Mouse (Mus musculus) kidney, embryonic 14.5 days (tissue): Measurements from ENCODE around the gene Krcc1. TPM values are rescaled to one million over a fixed set of nuclear protein-coding genes. Genes with fewer than 3 reads are reported as not detected.
"Not testable (repeated sequence)": the region's sequence is repeated elsewhere in the genome, so short reads cannot be mapped to it uniquely, and the experiment has no call there.

ENCODE experiments used
- ATAC-seq: fragments of 200-750 bp; cut with Nextera tagmentation; 2 replicates; pipeline ENCODE4 v1.8.0; 2017; ENCODE audit warnings: moderate number of reproducible peaks, mild to moderate bottlenecking, moderate TSS enrichment, moderate library complexity; ENCODE audit not compliant: low FRiP score, low TSS enrichment
- H3K27ac ChIP-seq: fragments of 300-500 bp; sonication (generic); 2 replicates; pipeline ENCODE4 v1.5.1; 2014; ENCODE audit warnings: low read depth, mild to moderate bottlenecking, low read length, moderate library complexity, mixed read lengths
- H3K27me3 ChIP-seq: fragments of 300-500 bp; sonication (generic); 2 replicates; pipeline ENCODE4 v1.6.1; 2014; ENCODE audit warnings: mild to moderate bottlenecking, low read length; ENCODE audit not compliant: control insufficient read depth, insufficient read depth
- H3K36me3 ChIP-seq: fragments of 300-500 bp; sonication (generic); 2 replicates; pipeline ENCODE4 v1.6.1; 2014; ENCODE audit warnings: low read length, mixed read lengths; ENCODE audit not compliant: control insufficient read depth, insufficient read depth
- H3K4me1 ChIP-seq: fragments of 300-500 bp; sonication (generic); 2 replicates; pipeline ENCODE4 v1.6.1; 2014; ENCODE audit warnings: low read length, mixed read lengths; ENCODE audit not compliant: control insufficient read depth, insufficient read depth
- H3K4me2 ChIP-seq: fragments of 300-500 bp; sonication (generic); replicated peaks from 2 replicates; pipeline ENCODE4 v1.6.1; 2014; ENCODE audit warnings: low read depth, mild to moderate bottlenecking, low read length
- H3K4me3 ChIP-seq: fragments of 300-500 bp; sonication (generic); 2 replicates; pipeline ENCODE4 v1.5.1; 2014; ENCODE audit warnings: mild to moderate bottlenecking, low read length
- H3K9ac ChIP-seq: fragments of 300-500 bp; sonication (generic); 2 replicates; pipeline ENCODE4 v1.6.1; 2014; ENCODE audit warnings: low read depth, mild to moderate bottlenecking, low read length, moderate library complexity
- H3K9me3 ChIP-seq: fragments of 300-500 bp; sonication (generic); 2 replicates; pipeline ENCODE4 v1.6.1; 2016; ENCODE audit warnings: low read length; ENCODE audit not compliant: control insufficient read depth
- WGBS: fragments of 180-500 bp; shearing (Covaris S2); extraction: QIAGEN DNeasy Blood & Tissue Kit; methylation state at CpG from one replicate; pipeline ENCODE4 v1.1.7; 2014; 5-methylcytosine and 5-hydroxymethylcytosine counted together
- polyA plus RNA-seq: library from polyadenylated mRNA; unstranded; fragments of >200 nt; fragmentation: Nextera tagmentation; extraction: Ambion mirVana; gene quantifications from 2 replicates; pipeline ENCODE4 v1.2.1, GENCODE M21; 2014

Gene Krcc1
- polyA plus RNA-seq, 1 experiment from 2014 or later, result 53.3 TPM

DNA sequence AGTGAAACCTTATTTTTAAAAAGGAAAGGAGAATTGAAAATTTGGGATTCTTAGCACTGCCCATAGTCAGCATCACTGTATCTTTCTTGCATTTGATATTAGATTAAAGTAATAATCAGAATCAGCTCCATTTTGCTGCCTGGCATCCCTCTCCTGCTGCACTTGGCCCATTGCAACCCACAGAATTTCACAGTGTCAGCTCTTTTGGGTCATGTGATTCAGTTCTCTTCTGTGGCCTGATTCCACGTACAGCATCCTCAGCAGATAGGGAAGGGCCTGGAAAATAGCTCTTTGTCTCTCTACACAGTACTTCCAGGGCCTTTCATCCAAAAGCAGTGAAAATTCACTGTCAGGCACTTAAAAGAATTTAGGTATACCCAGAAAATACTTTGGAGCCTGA is 14.1 kb upstream of the Krcc1 start:
- Histone ChIP-seq H3K27ac (no peak overlapping the region), H3K27me3 (no peaks in the 10 kb centered on the region), H3K9ac (no peak overlapping the region), H3K4me2 (no peak overlapping the region), H3K4me1 (no peaks in the 10 kb centered on the region), H3K4me3 (no peak overlapping the region), H3K36me3 (no peaks in the 10 kb centered on the region), H3K9me3 (no peaks in the 10 kb centered on the region)
- WGBS, result 69% methylated on average over 1 of the region's 1 CpGs
- no peak for ATAC-seq

DNA sequence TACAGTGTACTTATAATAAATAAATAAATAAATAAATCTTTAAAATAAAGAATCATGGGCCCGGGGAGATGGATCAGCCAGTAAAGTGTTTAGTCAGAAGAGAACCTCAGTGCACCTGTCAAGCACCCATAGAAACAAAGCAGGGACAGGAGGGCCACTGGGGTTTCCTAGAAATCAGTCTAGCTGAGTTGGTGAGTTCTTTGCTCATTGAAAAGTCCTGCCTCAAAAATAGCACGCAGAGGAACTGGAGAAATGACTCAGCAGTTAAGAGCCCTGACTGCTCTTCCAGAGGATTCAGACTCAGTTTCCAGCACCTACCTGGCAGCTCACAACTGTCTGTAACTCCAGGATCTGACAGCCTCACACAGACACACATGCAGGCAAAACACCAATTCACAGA is 12.9 kb upstream of the Krcc1 start:
- Histone ChIP-seq H3K27ac (no peak overlapping the region), H3K9me3 (no peaks in the 10 kb centered on the region), H3K9ac (no peak overlapping the region), H3K4me3 (no peak overlapping the region), H3K4me1 (no peaks in the 10 kb centered on the region), H3K4me2 (no peak overlapping the region), H3K27me3 (no peaks in the 10 kb centered on the region), H3K36me3 (no peaks in the 10 kb centered on the region)
- ATAC-seq, result no peak
- WGBS, result 87% methylated on average over 2 of the region's 2 CpGs

GRCm38 (mm10) chr6:71259166-71259565 is 12.3 kb upstream of the Krcc1 start:
- Histone ChIP-seq H3K4me1 (no peaks in the 10 kb centered on the region), H3K27ac (no peak overlapping the region), H3K9ac (no peak overlapping the region), H3K4me3 (no peak overlapping the region), H3K27me3 (no peaks in the 10 kb centered on the region), H3K9me3 (no peaks in the 10 kb centered on the region), H3K36me3 (no peaks in the 10 kb centered on the region), H3K4me2 (no peak overlapping the region)
- whole genome bisulfite sequencing, result 89% methylated on average over 4 of the region's 4 CpGs
- ATAC-seq, result no peak

DNA sequence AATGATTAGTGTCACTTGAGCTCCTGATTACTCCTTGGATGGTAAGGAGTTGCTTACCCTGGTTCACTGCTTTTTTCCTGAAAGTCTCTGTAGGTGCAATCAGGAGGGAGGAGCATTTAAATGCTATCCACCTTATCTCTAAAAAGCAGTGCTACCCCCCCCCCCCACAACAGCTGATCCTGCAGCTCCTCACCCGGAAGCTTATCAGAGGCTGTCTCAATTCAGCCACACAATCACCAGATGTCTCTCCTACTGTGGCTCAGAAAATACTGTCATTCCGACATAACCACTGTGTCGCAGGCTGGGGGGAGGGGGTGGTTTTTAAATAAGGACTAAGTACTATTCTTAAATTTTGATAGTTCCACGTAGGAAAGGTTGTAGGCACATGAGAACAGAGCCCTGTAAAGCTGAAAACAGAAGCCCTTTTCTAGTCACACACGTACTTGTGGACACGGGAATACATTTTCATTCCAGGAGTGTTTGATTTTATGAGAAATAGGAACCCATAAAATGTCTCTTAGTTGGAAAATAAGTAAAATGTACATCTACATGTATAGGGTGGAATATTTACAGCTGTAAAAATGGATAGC is 11.3 kb upstream of the Krcc1 start:
- ATAC-seq, result no peak

GRCm38 (mm10) chr6:71261060-71261459 is 10.4 kb upstream of the Krcc1 start:
- WGBS, result 68% methylated on average over 3 of the region's 3 CpGs
- no peaks in the 10 kb centered on the region for H3K27me3 ChIP-seq

More for the DNA sequence above, 11.3 kb upstream of the Krcc1 start:
- Histone ChIP-seq H3K27ac (no peak overlapping the region), H3K9me3 (no peaks in the 10 kb centered on the region), H3K4me3 (no peak overlapping the region), H3K4me1 (no peaks in the 10 kb centered on the region), H3K9ac (no peak overlapping the region), H3K27me3 (no peaks in the 10 kb centered on the region), H3K4me2 (no peak overlapping the region), H3K36me3 (no peaks in the 10 kb centered on the region)
- WGBS, result 69% methylated on average over 6 of the region's 6 CpGs

GRCm38 (mm10) chr6:71262142-71262833 is 9.2 kb upstream of the Krcc1 start:
- Histone ChIP-seq H3K4me1 (no peaks in the 10 kb centered on the region), H3K4me2 (no peak overlapping the region), H3K36me3 (no peaks in the 10 kb centered on the region), H3K9ac (no peak overlapping the region), H3K27ac (no peak overlapping the region), H3K4me3 (no peak overlapping the region), H3K27me3 (no peaks in the 10 kb centered on the region), H3K9me3 (no peaks in the 10 kb centered on the region)
- 63% methylated on average over 8 of the region's 8 CpGs for WGBS
- no peak for ATAC-seq

More at GRCm38 (mm10) chr6:71261060-71261459, 10.4 kb upstream of the Krcc1 start:
- no peaks in the 10 kb centered on the region for H3K9me3 ChIP-seq
- ATAC-seq, result no peak
- no peak overlapping the region for H3K27ac ChIP-seq
- H3K4me2 ChIP-seq, result no peak overlapping the region
- H3K9ac ChIP-seq, result no peak overlapping the region
- no peak overlapping the region for H3K4me3 ChIP-seq
- no peaks in the 10 kb centered on the region for H3K36me3 ChIP-seq
- no peaks in the 10 kb centered on the region for H3K4me1 ChIP-seq

DNA sequence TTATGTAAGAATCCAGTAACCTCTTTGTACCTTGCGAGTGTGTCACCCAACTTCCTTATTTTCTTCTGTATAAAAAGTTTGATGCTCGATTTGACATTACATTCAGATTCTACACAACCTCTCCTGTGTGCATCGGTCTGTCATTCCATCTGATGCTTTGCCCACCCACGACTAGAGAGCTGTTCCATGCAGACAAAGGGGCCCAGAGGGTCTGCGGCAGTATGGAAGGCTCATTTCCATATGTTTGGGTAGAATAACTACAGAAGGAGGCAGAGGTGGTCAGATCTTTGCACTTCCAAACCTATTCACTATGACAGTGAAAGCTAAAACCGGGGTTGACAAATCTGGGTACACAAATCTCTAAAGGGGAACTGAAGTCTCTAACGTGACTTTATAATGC is 3.9 kb upstream of the Krcc1 start:
- not testable (repeated sequence) for H3K9ac ChIP-seq, H3K4me2 ChIP-seq, ATAC-seq, H3K4me1 ChIP-seq, H3K4me3 ChIP-seq, H3K36me3 ChIP-seq, H3K27me3 ChIP-seq, H3K27ac ChIP-seq, H3K9me3 ChIP-seq
- WGBS, result 83% methylated on average over 7 of the region's 7 CpGs

DNA sequence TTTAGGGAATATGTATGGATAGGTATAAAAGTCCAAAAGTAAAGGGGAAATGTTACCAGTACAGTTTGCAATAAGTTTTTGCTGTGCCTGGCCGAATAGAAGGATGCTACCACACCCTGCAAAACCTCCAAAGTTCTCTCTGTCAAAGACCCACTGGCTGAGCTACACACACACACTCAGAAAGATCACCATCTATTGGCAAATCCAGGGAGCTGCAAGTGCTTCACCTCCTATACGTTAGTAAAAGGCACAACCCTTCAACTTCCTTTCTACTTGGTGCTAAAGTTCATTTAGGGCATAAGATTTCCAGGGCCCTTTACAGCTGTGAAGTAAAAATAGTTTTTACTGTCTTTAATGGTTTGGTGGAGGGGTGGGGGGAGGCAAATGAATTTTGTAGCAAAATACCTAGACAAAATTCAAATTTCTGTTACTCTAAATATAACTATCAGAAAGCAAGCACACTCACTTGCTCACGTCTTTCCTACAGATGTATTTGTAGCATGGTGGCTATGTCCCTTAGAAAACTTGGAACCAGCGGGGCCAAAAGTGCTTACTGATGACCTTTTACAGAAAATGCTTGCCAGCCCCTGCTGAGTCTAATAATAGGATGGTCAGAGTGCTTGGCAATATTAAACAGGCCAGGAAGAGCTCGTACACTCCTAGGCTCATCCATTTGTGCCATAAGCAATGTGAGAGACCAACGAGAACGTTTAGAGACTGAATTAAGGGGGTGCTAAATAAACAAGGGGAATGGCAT is 2.4 kb upstream of the Krcc1 start:
- no peak for ATAC-seq

GRCm38 (mm10) chr6:71269686-71270050 is 1.8 kb upstream of the Krcc1 start:
- not testable (repeated sequence) for H3K4me3 ChIP-seq, H3K9me3 ChIP-seq, ATAC-seq, H3K4me2 ChIP-seq, H3K36me3 ChIP-seq, H3K27me3 ChIP-seq, H3K9ac ChIP-seq, H3K27ac ChIP-seq, H3K4me1 ChIP-seq
- 93% methylated on average over 6 of the region's 6 CpGs for WGBS

More for the DNA sequence above, 2.4 kb upstream of the Krcc1 start:
- no peak overlapping the region for H3K27ac ChIP-seq
- no peak overlapping the region for H3K4me2 ChIP-seq
- H3K27me3 ChIP-seq, result no peaks in the 10 kb centered on the region
- no peak overlapping the region for H3K4me3 ChIP-seq
- no peaks in the 10 kb centered on the region for H3K36me3 ChIP-seq
- 63% methylated on average over 7 of the region's 7 CpGs for WGBS
- H3K9me3 ChIP-seq, result no peaks in the 10 kb centered on the region
- peaks cover 10% of the 10 kb centered on the region for H3K4me1 ChIP-seq
- no peak overlapping the region for H3K9ac ChIP-seq
